Mouse (Mus musculus) kidney, adult 9 months (tissue): ENCODE measurements at regions not wholly inside any gene's neighbourhood (a gene's known extent, or its start where the extent isn't known, plus 50 kb on each side); places are given as distances from the start of the nearest gene placed in this dataset.

Experiments
- DNase-seq: peaks from one replicate; pipeline ENCODE4 v3.0.0; 2022

DNA sequence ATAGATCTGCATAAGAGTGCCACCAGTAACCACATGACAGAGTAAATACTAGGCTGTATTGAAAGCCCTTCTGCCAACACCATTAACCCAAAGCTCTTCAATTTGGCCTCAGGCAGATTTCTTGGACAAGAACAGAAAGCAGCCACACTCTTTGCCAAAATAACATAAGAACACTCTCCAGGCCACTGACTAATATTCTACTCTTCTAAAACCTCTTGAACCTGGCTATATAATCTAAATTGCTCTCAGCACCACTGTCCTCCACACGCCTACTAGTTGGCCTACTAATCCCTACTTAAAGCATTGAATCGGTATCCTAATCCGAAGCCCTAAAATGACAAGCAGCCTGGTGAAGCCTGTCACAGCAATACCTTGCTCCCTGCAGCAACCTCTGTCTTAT lies 467.5 kb downstream of the 1700129C05Rik start:
- DNase-seq: no peak

- no peak for DNase-seq
Measured at GRCm38 (mm10) chr14:58663946-58664345, 478.7 kb downstream of the 1700129C05Rik start.

DNA sequence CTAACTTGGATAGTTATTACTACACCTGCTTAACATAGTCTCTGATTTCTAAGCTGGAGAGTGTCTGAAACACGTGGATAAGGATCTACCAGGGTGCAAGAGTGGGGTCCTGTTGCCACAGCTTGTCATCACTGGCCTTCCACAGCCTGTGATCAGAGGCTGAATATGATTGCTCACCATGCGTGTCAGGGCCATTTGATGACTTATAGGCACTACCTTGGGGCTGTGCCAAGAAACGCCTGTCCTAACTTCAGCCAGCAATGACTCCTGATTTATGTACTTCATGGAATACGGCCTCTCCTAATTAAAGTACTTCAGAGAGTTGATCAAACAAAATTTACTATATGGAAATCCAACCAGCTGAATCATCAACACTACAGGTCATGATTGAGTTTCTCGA lies 480.1 kb downstream of the 1700129C05Rik start:
- no peak for DNase-seq

DNA sequence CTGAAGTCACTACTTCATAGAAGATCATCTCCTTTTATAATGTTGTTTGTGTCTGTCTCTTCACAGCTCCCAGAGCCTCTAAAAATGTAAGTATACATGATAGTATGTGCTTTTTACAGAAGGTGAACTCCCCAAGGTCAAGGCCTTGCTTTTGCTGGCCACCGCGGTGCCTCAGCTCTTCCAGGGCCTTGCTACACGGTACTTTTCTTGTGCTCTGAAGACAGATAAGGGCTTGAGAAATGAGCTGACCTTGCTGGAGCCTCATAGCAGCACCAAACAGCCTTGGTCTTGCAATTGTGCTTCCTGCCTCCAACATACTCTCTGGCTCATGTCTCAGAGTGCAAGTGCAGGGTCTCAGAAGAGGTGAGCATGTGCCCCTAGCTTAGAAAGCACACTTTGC lies 481.3 kb downstream of the 1700129C05Rik start:
- DNase-seq: no peak

- no peak for DNase-seq
Measured at GRCm38 (mm10) chr14:58657263-58657662, 485.4 kb downstream of the 1700129C05Rik start.

DNA sequence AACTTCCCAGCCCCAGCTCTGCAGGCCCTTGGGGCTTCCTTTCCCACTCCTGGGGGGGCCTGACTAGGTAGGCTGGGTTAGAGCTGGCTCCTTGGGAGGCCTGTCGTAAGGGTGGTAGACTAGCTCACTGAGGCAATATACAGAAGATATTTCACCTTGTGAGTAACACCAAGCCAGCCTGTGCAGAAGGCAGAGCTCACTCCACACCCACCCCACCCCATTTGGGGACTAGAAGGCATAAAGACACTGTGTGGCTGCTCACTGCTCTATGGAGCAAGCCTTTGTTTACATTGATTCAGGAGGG lies 485.8 kb downstream of the 1700129C05Rik start:
- no peak for DNase-seq

DNA sequence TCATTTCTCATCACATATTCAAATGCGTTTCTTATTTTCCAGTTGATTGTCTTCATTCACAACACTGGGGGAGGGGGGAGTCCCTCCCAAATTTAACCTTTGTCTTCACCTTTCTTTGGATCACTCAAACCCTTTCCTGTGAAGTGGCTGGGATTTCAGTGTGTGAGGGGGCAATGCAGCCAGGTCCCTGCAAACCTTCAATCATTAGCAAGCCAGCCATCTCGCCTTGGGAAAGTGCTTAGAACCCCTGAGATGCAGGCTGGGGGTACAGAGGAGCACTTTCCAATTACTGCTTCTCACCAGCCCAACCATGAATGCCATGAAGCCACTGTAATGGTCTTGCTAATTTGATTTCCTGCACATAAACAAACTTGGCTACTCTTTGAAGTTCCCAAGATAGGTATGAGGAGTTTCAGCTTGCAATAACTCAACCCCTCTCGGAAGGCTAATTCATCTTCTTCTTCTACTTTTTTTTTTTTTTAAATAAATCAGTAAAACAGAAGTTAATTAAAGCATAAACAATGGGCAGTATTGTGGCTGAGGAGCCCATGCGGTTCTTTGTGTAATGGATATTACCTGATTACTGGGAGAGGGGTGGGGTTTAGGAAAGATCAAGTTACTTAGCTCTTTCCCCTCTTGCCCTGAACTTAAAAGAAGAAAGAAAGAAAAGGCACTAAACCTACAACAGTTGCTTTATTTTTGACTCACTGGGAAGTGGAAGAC lies 486.3 kb downstream of the 1700129C05Rik start:
- DNase-seq: no peak

DNA sequence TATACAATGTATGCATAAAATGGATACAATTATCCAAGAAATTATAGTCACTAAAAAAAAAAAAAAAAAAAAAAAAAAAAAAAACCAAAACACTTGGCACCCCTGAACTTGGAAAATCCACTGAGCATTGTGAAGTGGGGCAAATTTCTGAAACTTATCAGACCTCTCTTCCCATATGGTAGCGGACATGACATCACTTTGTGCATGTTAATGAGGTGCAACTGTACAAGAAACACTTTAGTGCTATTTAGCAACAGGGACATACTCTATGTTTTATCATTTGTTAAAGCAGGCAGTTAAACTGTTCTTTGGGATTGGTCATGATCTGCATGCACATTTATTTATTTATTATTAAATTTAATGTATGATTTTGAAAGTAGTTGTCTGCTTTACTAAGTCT lies 489.7 kb downstream of the 1700129C05Rik start:
- DNase-seq: no peak

- DNase-seq: no peak
Measured at GRCm38 (mm10) chr14:58652004-58652403, 490.7 kb downstream of the 1700129C05Rik start.

GRCm38 (mm10) chr14:58651210-58651609 lies 491.5 kb downstream of the 1700129C05Rik start:
- DNase-seq: no peak

- no peak for DNase-seq
Measured at GRCm38 (mm10) chr14:58638337-58638696, 504.4 kb downstream of the 1700129C05Rik start.

DNA sequence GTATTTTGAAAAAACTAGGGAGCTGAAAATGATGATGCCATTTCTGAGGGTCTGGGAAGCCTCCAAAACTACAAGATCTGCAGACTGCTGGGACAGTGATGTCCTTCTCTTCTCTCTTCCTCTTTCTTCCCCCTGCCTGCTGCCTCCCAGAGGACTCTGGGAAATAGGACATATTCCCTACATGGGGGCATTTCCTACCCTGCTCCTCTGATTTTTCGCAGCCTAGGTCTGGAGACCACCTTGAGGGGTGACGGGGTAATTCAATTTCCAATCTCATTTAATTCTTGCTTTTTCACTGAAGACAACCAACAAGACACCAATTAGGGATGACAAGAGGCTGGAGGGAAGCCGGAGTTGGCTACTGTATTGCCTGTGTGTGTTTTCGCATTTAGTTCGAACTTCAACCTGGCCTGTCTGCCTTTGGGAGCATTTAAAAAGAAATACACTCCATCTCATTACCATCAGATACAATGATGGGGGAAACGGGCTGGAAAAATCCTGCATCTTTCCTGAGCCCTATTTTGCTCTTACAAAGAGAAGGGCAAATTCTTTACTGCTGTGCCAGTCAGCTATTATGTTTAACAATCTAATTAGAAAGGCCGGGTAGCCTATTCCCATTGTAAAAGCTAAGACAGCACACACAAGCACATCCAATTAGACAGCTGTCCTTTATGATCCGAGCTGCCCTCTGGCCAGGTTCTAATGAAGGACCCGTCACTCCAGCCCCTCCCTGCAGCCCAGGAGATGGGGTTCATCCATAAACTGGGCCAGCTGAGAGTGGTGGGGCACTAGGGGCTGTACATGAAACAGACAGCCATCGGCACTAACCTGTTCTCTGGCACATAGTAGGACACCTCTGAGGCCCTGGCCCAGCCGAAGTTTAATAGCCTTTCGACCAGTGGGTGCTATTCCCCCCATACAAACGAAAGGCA lies 505.0 kb downstream of the 1700129C05Rik start:
- DNase-seq: no peak

GRCm38 (mm10) chr14:58631221-58631620 lies 511.5 kb downstream of the 1700129C05Rik start:
- DNase-seq: no peak

- no peak for DNase-seq
Measured at GRCm38 (mm10) chr14:58628266-58628665, 514.4 kb downstream of the 1700129C05Rik start.

DNA sequence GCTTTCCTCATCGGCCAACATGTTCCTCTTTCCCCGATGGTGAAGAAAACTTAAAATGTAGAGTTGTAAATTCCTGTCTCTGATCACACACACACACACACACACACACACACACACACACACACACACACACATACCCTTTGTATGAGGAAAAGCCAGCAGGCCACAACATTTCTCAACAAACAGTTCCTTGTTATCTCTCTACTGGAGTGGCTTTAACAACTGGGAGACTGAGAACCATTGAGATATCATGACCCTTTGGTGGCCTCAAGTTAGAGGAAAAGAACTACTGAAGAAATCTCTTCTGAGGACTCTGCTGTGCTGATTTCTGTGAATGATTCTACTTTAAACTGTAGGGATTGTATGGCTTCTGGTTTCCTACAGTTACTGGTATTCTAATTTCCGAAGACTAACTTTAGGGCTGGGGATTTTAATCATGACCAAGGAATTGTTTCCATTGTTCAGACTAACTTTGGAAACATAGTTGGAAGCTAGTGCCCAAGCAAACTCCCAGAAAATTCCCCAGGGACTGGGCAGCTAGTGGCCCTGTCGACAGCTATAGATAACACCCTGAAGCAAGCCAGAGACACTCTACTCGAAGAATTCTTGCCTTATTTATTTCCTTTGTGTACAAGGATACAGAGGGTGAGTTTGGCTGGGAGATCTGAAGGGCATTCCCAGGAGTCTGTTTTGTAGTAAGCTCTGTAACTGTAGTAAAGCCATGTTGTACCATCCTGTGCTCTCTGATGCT lies 516.0 kb downstream of the 1700129C05Rik start:
- DNase-seq: no peak

DNA sequence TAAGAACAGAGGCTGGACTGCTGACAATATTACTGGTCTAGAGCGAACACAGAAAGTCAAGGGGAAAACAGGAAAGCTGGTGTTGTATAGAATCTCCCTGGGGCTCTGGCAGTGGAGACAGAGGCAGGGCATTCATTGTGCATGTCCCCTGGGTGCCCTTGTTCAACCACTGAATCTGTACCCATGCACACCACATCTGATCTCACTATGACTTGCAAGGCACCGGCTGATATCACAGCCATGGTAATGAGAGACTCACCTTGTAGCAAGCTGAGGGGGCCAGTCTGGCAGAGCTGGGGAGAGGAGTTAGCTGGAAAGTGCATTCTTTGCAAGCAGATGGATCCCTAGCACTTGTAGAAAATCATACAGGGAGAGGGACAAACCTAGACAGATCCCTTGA lies 522.5 kb downstream of the 1700129C05Rik start:
- DNase-seq: no peak

DNA sequence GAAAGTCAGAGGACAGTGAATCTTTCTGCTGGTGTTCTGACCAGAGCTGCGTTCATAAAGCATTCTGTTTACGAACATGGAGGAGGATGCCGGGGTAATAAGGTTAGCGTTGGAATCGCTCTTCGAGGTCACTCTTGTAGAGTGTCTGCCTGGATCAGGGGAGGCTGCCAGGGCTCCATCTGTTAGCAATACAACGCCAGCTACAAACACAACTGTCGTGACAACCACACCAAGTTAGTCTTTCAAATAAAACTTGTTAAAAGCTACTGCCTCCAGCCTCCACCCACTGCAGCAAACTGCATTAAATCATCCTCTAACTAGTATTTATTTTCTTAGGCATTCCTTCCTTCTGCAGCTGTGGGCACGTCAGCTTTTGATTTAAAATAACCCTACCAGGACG lies 525.0 kb downstream of the 1700129C05Rik start:
- DNase-seq: no peak

DNA sequence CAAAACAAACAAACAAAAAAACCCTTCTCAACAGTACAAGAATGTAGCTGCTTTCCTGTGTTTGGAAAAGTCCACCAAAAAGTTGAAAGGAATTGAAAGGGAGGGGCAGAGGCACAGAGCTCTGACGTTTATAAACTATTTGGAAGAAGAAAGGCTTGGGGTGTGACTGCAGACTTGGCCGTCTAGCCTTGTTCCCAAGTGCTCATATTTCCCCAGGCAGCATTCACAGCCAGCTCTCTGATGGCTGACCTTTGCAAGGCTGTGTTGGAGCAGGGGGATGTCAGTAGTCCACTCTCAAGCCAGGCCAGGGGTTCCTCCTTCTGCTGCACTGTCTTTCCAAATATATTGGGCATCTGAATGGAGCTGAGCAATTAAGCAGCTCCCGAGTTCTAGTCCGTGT lies 534.5 kb downstream of the 1700129C05Rik start:
- no peak for DNase-seq

DNA sequence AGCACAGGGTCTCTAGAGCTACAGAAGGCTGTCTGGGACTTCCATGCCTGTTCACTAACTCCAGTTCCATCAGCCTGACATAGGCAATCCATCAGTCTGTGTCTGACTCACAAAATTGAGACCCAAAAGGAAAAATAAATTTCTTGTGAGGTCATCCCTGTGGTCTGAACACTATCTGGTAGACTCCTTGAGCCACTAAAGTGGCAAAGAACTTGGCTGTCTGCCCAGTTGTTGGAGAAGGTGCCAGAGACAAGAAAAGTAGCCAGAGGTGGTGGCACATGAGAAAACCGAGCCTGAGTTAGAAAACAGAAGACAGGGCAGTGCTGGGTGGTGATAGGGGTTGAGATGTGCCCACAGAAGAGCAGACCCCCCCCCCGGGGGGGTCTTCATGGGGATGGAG lies 535.0 kb downstream of the 1700129C05Rik start:
- no peak for DNase-seq

DNA sequence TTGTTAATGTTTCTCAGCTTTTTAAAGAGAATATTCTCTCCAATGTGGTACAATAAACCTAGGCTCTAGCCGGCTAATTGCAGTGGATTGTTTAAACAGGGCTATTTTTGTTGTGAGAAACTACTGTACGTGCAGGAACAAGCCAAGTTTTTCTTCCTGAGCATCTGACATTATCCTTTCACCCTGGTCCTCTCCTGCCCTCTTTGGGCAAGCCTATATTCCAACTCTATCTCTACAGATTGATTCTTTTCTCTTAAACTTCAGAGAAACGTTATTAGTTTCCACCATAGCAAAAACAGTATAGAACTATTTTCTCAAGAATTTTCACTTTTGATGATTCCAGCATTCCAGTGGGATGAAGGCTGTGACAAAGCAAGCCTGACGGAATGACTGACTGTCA lies 535.2 kb downstream of the Fgf9 start:
- no peak for DNase-seq

DNA sequence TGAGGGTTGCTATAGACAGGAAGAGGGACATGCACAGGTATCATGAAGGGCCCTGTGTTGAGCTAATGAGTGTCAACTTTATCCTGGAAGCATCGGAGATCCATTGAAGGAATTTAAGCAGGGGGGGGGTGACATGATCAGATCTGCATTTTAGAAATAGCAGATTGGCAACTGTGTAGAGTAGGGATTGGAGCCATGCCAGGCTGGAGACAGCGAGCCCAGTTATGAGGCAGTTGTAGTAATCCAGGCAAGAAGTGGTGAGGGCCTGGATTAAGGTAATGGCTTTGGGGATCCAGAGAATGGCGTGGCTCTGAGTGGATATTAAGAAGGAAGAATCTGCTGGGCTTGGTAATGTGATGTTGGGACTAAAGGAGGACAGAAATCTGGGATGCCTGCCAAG lies 528.5 kb downstream of the Fgf9 start:
- DNase-seq: no peak

- no peak for DNase-seq
Measured at GRCm38 (mm10) chr14:58597810-58598209, 527.5 kb downstream of the Fgf9 start.

DNA sequence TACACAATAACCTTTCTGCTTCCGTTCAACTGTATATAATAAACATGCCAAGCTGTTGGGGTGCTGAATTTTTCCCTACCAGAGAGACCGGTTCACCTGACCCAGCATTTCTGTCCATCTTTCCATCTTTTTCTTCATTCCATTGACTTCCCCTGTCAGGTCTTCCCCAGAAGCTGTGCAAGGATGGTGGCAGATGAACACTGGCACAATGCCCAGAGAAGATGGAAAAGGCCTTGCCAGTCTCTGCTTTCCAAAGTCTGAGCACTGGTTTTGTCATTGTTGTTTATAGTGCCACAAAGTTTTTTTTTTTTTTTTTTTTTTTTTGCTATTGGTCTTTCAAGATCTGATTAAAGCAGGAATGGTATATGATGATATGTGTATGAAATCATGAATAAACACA lies 526.6 kb downstream of the Fgf9 start:
- no peak for DNase-seq

DNA sequence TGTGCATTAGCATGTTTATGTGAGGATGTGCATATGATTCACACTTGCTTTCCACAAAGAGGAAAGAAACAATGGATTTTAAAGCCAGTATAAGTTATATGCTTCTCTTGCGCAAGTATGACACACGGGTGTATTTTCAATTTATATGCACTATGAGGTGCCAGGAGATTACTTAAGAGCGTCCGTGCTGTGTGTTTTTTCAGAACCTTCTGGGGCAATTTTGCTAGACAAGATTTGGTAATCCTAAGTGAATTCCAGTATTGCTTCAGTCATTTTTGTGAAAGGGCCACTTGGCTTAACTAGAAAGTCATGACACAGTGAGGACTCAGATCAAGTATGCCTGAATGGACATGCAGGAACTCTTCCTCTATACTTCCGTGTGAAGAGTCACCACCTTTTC lies 511.5 kb downstream of the Fgf9 start:
- no peak for DNase-seq
